Mouse (Mus musculus): ENCODE data around the gene Sult2a2.
"Not testable (repeated sequence)": the region's sequence is repeated elsewhere in the genome, so short reads cannot be mapped to it uniquely, and the experiment has no call there.

Gene Sult2a2

GRCm38 (mm10) chr7:13733205-13733604, at the start of gene Sult2a2:
Gene Sult2a2 (plus strand): TSS chr7:13733505.
- not testable (repeated sequence) for DNase-seq (ENCODE audit: low read depth, low spot score)

DNA sequence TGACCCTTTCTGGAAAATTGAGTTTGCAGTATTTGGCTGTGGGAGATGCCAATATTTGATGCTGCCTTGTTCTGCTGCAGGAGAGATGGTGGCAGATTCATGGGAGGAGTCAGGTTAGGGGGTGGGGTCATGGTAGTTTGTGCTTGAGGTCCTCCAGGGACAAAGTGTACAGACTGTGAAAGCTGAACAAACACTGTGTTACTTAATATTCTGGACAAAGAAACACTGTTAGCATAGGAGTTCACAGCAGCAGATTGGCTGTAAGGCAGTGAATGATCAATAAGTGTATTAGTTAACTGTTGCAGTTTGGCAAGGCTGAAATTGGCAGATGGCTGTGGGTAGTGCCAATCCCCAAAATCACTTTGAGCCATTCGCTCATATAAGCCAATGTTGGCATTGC, 80.6 kb downstream of the Sult2a2 start:
- DNase-seq (ENCODE audit: low read depth, low spot score) = no peak

All from CD4-positive helper T cell, adult 2 months (primary cell).